Mouse (Mus musculus) intestine, postnatal 0 days (tissue): Measurements from ENCODE around the gene Usf1. TPM values are rescaled to one million over a fixed set of nuclear protein-coding genes. Genes with fewer than 3 reads are reported as not detected.

Experiments
- ATAC-seq: fragments of 200-750 bp; cut with Nextera tagmentation; 2 replicates; pipeline ENCODE4 v1.8.0; 2017; ENCODE audit warnings: mild to moderate bottlenecking, moderate TSS enrichment, moderate library complexity
- H3K27ac ChIP-seq: fragments of 300-500 bp; sonication (generic); 2 replicates; pipeline ENCODE4 v1.5.1; 2014; ENCODE audit warnings: mild to moderate bottlenecking, low read depth, low read length, moderate library complexity
- H3K27me3 ChIP-seq: fragments of 300-500 bp; sonication (generic); replicated peaks from 2 replicates; pipeline ENCODE4 v1.6.1; 2014; ENCODE audit warnings: low read length, mixed read lengths; ENCODE audit not compliant: control insufficient read depth, insufficient read depth
- H3K36me3 ChIP-seq: fragments of 300-500 bp; sonication (generic); 2 replicates; pipeline ENCODE4 v1.6.1; 2014; ENCODE audit warnings: mild to moderate bottlenecking, moderate library complexity; ENCODE audit not compliant: control insufficient read depth, insufficient read depth
- H3K4me1 ChIP-seq: fragments of 300-500 bp; sonication (generic); replicated peaks from 2 replicates; pipeline ENCODE4 v1.6.1; 2014; ENCODE audit warnings: antibody characterized with exemption, low read length, mixed read lengths; ENCODE audit not compliant: control insufficient read depth, insufficient read depth
- H3K4me2 ChIP-seq: fragments of 300-500 bp; sonication (generic); replicated peaks from 2 replicates; pipeline ENCODE4 v1.6.1; 2014; ENCODE audit warnings: low read depth, mild to moderate bottlenecking, moderate library complexity
- H3K4me3 ChIP-seq: fragments of 300-500 bp; sonication (generic); 2 replicates; pipeline ENCODE4 v1.5.1; 2014; ENCODE audit warnings: low read depth, low read length
- H3K9ac ChIP-seq: fragments of 300-500 bp; sonication (generic); 2 replicates; pipeline ENCODE4 v1.6.1; 2014; ENCODE audit warnings: mild to moderate bottlenecking, low read depth, low read length
- H3K9me3 ChIP-seq: fragments of 300-500 bp; sonication (generic); 2 replicates; pipeline ENCODE4 v1.6.1; 2016; ENCODE audit warnings: mixed run types; ENCODE audit not compliant: control insufficient read depth
- CTCF ChIP-seq: sonication (generic); IDR thresholded peaks from 2 replicates; pipeline ENCODE4 v1.5.1; 2016; ENCODE audit warnings: low read depth, mild to moderate bottlenecking, control low read depth, antibody characterized with exemption, moderate library complexity
- WGBS: fragments of 180-500 bp; shearing (Covaris S2); extraction: QIAGEN DNeasy Blood & Tissue Kit; methylation state at CpG from one replicate; pipeline ENCODE4 v1.1.7; 2014; 5-methylcytosine and 5-hydroxymethylcytosine counted together
- polyA plus RNA-seq: library from polyadenylated mRNA; unstranded; fragments of >200 nt; fragmentation: Nextera tagmentation; extraction: Ambion mirVana; gene quantifications from 2 replicates; pipeline ENCODE4 v1.2.1, GENCODE M21; 2015

Gene Usf1
- polyA plus RNA-seq, 1 experiment from 2014 or later: 35.1 TPM

DNA sequence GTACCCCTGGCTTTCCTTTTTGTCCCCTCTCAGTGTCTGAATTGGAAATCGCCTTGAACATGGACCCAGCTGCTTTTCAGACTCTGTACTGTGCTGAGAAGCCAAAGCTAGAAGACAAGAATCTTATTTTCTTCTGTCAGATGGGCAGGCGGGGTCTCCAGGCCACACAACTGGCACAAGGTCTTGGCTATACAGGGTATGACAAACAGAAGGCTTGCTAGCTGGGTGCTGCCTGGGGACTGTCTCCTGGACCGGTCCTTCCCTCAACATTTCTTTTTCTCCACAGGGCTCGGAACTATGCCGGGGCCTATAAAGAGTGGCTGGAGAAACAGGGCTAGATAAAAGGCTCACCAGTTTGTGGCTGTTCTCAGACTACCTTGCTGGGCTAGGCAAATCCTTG is 8.8 kb downstream of the Usf1 start:
- no peak for ATAC-seq
- H3K4me1 ChIP-seq: no peaks in the 10 kb centered on the region
- H3K27ac ChIP-seq: no peak overlapping the region
- TF ChIP-seq CTCF: no peak
- H3K36me3 ChIP-seq: peaks cover 55% of the 10 kb centered on the region
- WGBS: 89% methylated on average over 5 of the region's 5 CpGs
- no peaks in the 10 kb centered on the region for H3K9me3 ChIP-seq
- H3K4me3 ChIP-seq: no peak overlapping the region
- H3K4me2 ChIP-seq: no peak overlapping the region
- H3K27me3 ChIP-seq: no peaks in the 10 kb centered on the region
- no peak overlapping the region for H3K9ac ChIP-seq

DNA sequence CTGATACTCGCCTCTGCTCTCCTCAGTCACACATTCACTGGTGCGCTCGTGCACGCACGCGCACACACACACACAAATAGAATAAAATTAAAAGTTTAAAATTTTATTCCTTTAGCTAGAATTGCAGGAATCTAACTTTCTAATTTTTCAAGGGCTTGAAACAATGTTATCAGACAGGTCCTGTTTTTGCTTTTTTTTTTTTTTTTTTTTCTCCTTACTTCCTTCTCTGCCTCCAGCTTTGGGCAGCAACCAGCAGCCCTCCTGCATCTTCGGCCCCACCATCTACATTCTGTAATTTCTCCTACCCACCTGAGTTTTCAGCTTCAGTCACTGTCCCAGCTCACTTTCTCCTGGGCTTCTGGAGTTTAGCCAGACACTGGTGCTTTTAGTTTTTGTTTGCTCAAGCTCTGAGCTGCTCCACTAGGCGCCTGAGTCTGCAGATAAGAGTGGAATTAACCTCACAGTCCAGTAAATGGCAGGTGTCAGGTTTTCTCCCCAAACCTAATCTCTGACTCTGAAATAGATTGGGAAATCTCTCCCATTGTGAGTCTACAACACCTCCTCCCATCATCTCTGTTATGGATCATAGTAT is 11.5 kb downstream of the Usf1 start:
- Histone ChIP-seq H3K4me2 (no peak overlapping the region), H3K4me3 (no peak overlapping the region), H3K27ac (no peak overlapping the region), H3K27me3 (no peaks in the 10 kb centered on the region), H3K4me1 (no peaks in the 10 kb centered on the region), H3K36me3 (peaks cover 31% of the 10 kb centered on the region), H3K9me3 (no peaks in the 10 kb centered on the region), H3K9ac (no peak overlapping the region)
- no peak for ATAC-seq
- no peak for TF ChIP-seq CTCF
- 70% methylated on average over 8 of the region's 8 CpGs for WGBS

DNA sequence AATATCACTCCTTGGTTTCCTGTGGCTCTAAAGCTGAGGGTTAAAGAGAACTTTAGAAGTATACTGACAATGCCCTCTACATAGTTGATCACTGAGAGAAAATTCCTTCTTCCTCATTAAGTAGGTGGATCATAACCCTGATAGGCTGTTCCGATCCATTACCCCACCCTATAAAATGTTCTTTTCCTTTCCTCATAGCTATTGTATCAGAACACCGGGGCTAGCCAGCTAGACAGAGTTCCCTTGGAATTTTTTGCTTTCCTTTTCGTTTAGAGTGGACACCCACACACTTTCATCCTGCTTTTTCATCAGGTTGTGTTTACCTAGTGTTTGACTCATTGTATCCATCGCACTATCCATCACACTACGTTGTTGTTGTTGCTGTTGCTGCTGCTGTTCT is 13.5 kb downstream of the Usf1 start:
- Histone ChIP-seq H3K4me1 (no peaks in the 10 kb centered on the region), H3K36me3 (peaks cover 11% of the 10 kb centered on the region), H3K4me3 (no peak overlapping the region), H3K9ac (no peak overlapping the region), H3K4me2 (peak overlapping the region; percentile 35; the same call in 1 of the 2 replicates), H3K27ac (no peak overlapping the region), H3K27me3 (no peaks in the 10 kb centered on the region), H3K9me3 (no peaks in the 10 kb centered on the region)
- TF ChIP-seq CTCF: no peak
- 27% methylated on average over 5 of the region's 5 CpGs for WGBS
- peak; percentile 59; the same call in 1 of the 2 replicates for ATAC-seq

DNA sequence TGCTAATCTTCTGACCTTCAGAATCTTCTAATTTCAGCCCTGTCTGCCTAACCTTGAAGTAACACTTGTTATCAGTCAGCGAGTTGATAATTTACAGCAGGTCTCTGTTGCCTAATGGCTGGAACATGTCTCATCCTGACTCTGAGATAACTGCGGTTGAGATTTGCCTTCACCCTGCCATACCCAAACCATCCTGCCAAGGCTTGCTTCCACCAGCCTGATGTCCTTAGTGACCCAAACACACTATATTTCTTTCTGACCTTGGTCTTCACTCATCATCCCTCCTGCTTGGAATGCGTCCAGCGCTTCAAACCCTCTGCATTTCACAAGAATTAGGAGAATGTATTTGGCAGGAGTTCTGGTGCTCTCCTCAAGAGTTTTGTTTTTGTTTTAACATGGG is 14.0 kb downstream of the Usf1 start:
- Histone ChIP-seq H3K27ac (no peak overlapping the region), H3K4me1 (no peaks in the 10 kb centered on the region), H3K4me3 (no peak overlapping the region), H3K4me2 (peak overlapping the region; percentile 35; the same call in 1 of the 2 replicates), H3K27me3 (no peaks in the 10 kb centered on the region), H3K9ac (no peak overlapping the region), H3K9me3 (no peaks in the 10 kb centered on the region), H3K36me3 (peaks cover 8% of the 10 kb centered on the region; the same call in 1 of the 2 replicates)
- WGBS: 27% methylated on average over 4 of the region's 4 CpGs
- peak; percentile 58 for ATAC-seq
- TF ChIP-seq CTCF: no peak

DNA sequence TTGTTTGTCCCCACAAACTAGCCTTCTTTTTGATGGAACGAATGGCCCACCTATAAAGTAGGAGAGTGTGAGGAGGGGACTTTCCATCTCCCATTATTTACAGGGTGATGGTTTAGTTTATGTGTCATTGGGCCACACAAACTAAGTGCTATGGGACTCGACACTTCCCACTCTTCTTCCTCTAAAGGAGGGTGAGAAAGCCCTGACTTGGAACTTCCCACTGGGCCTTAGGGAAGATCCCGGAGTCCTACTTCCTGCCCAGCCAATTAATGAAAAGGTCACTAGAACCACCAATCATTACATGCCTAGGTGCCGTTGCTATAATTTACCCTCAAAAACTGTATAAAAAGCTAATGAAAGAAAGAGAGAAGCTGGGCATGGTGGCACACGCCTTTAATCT is 21.0 kb downstream of the Usf1 start:
- Histone ChIP-seq H3K9me3 (no peaks in the 10 kb centered on the region), H3K4me3 (no peak overlapping the region), H3K9ac (no peak overlapping the region), H3K4me2 (no peak overlapping the region), H3K27me3 (no peaks in the 10 kb centered on the region), H3K27ac (no peak overlapping the region), H3K4me1 (peaks cover 7% of the 10 kb centered on the region; the same call in 1 of the 2 replicates), H3K36me3 (no peaks in the 10 kb centered on the region)
- ATAC-seq: no peak
- 81% methylated on average over 5 of the region's 5 CpGs for WGBS
- no peak for TF ChIP-seq CTCF

DNA sequence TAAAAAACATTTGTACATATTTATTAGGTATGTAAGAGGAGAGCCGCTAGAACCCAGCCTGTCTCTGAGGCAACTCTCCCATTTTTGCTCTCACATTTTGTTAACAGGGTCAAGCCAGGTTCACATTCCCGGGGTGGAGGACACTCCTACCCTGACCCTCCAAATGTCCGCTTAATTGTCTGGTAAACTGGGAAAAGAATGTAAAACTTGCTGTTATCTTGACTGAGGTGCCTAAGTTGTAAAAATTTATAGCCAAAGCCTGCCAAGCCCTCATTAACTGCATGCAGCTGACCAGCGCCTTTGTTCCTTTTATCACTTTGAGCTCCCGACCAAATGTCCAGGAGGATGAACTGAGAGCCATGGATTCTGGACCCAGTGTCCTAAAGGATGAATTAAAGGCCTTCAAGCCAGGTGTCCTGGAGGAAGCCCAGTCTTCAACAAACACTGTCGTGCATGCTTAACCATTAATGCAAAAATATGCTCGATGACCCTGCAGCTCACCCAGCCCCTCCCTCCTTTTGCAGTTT is 24.2 kb downstream of the Usf1 start:
- H3K9me3 ChIP-seq: no peaks in the 10 kb centered on the region
- H3K4me1 ChIP-seq: peaks cover 17% of the 10 kb centered on the region
- no peaks in the 10 kb centered on the region for H3K27me3 ChIP-seq
- no peak for TF ChIP-seq CTCF
- no peak overlapping the region for H3K4me3 ChIP-seq
- ATAC-seq: no peak
- WGBS: 16% methylated on average over 7 of the region's 7 CpGs
- H3K36me3 ChIP-seq: no peaks in the 10 kb centered on the region
- H3K4me2 ChIP-seq: no peak overlapping the region
- no peak overlapping the region for H3K9ac ChIP-seq
- H3K27ac ChIP-seq: no peak overlapping the region

DNA sequence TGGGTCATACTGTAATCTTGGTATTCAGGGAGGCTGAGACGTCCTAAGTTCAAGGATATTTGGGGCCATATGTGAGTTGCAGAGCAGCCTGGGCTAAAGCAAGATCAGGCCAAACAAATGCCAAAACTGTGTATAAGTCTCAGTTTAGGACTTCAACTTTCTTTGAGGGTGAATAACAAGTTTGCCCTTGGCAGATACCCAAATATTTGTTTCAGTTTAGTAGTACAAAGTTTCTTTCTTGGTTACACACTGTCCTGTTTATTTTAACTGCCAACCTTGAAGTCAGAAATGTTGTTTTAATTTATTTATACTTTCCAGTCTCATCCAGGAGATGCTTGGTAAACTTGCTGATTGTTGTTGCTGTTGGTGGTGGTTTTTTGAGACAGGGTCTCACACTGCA is 24.9 kb downstream of the Usf1 start:
- Histone ChIP-seq H3K27me3 (no peaks in the 10 kb centered on the region), H3K4me3 (no peak overlapping the region), H3K9me3 (no peaks in the 10 kb centered on the region), H3K27ac (no peak overlapping the region), H3K4me1 (peaks cover 19% of the 10 kb centered on the region), H3K4me2 (no peak overlapping the region), H3K36me3 (no peaks in the 10 kb centered on the region), H3K9ac (no peak overlapping the region)
- TF ChIP-seq CTCF: no peak
- 23% methylated on average over 1 of the region's 1 CpGs for WGBS
- ATAC-seq: no peak
